Comparison of ENCODE assay signal across 10 mouse cellular contexts in the genomic region with DNA sequence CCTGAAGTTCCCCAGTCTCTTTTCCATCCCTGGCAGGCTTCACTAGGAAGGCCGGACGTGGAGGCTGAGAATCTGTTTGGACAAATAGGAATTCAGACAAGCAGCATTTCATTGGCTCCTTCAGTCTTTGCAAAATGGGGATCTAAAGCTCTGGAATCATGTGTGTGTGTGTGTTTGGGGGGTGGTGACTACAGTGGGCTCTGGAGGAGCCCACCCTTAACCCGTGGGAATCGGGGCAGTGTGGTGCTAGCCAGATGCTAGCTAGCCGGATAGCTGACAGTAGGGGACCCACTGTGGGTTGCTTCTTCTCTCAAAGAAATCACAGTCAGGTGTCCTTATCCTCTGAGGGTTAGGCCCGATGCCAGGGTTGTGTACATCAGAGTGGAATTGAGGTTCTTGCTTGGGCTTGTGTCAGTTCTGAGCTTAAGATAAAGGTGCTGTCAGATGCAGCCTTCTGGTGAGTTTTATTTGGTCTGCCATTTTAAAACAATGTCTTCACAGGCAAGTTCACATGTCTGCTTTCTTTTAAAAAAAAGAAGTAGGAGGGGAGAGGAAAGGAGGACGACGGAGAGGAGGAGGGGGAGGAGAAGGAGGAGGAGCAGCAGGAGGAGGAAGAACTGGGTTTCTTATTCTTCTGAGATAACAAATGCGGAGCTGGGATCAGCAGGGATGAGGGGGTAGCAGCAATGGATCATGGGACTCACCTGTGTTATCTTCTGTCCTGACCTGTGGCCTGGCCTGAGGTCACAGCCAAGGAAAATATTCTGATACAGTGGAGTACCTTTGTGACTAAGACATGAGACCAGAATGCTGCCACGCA.
A peak's percentile ranks its signal among the peaks of the same experiment; 100 is the strongest.
DNase-seq lines count a peak whose midpoint lies in the region; ATAC-seq lines count a peak whose summit lies in the region.
"Had no signal": no experiment of that assay in that cellular context is flagged by ENCODE, and none has a peak within 500 bp of the region (broad histone marks: within the 10 kb centered on the region; RNA-seq: fewer than 3 reads in every experiment).

No protein-coding gene starts in this region.

- intact Hi-C loops in left cerebral cortex, postnatal 10 days (cut with DNase I) = no loop called here
- intact Hi-C loops in left cerebral cortex, postnatal 36 days (cut with DNase I) = no loop called here

- peak overlapping the region; percentile 28; the same call in 1 of the 2 replicates for H3K4me2 ChIP-seq in forebrain, embryonic 11.5 days (ENCODE audit: low read depth, low read length, severe bottlenecking)
- peak overlapping the region; percentile 27 for H3K4me2 ChIP-seq in hindbrain, embryonic 14.5 days (replicated peaks)
- peak overlapping the region; percentile 26; the same call in 1 of the 2 replicates for H3K4me2 ChIP-seq in neural tube, embryonic 13.5 days
- H3K4me2 ChIP-seq: embryonic facial prominence, embryonic 12.5 days had no signal

- peak; percentile 25 to 34 for DNase-seq in left cerebral cortex, postnatal 10 days (ENCODE audit: extremely low spot score in 1 of 2, low spot score in 2 of 2)
- DNase-seq in left cerebral cortex, postnatal 36 days (ENCODE audit: low spot score in 2 of 2) = no peak
- DNase-seq in forebrain, embryonic 11.5 days (ENCODE audit: low spot score) = peak; percentile 55
- DNase-seq in hindbrain, embryonic 14.5 days (ENCODE audit: low spot score) = peak; percentile 59
- DNase-seq in kidney, adult 18-20 months = no peak
- DNase-seq: kidney, postnatal 25 days had no signal

- no peaks in the 10 kb centered on the region for H3K9me3 ChIP-seq in forebrain, embryonic 11.5 days (ENCODE audit: control insufficient read depth, low read length)
- H3K9me3 ChIP-seq in hindbrain, embryonic 14.5 days (ENCODE audit: control insufficient read depth, low read length) = no peaks in the 10 kb centered on the region
- H3K9me3 ChIP-seq in neural tube, embryonic 13.5 days = no peaks in the 10 kb centered on the region
- H3K9me3 ChIP-seq: embryonic facial prominence, embryonic 12.5 days had no signal

- 33% methylated on average over 10 of the region's 10 CpGs for WGBS in forebrain, embryonic 11.5 days
- 15% methylated on average over 10 of the region's 10 CpGs for WGBS in hindbrain, embryonic 14.5 days
- WGBS in neural tube, embryonic 13.5 days = 24% methylated on average over 10 of the region's 10 CpGs

- peaks cover 2% of the 10 kb centered on the region; the same call in 1 of the 2 replicates for H3K27me3 ChIP-seq in forebrain, embryonic 11.5 days (ENCODE audit: control insufficient read depth, insufficient read depth, low read length)
- H3K27me3 ChIP-seq in hindbrain, embryonic 14.5 days (ENCODE audit: control insufficient read depth, insufficient read depth, low read length) = no peaks in the 10 kb centered on the region
- no peaks in the 10 kb centered on the region for H3K27me3 ChIP-seq in neural tube, embryonic 13.5 days
- H3K27me3 ChIP-seq: embryonic facial prominence, embryonic 12.5 days had no signal

- H3K4me3 ChIP-seq in forebrain, embryonic 11.5 days (ENCODE audit: low read depth, low read length) = no peak overlapping the region
- no peak overlapping the region for H3K4me3 ChIP-seq in hindbrain, embryonic 14.5 days (replicated peaks; ENCODE audit: low read length)
- no peak overlapping the region for H3K4me3 ChIP-seq in neural tube, embryonic 13.5 days
- H3K4me3 ChIP-seq: embryonic facial prominence, embryonic 12.5 days had no signal

- H3K9ac ChIP-seq in forebrain, embryonic 11.5 days (ENCODE audit: low read length) = peak overlapping the region; percentile 38; the same call in 1 of the 2 replicates
- H3K9ac ChIP-seq in hindbrain, embryonic 14.5 days = peak overlapping the region; percentile 54
- peak overlapping the region; percentile 54 for H3K9ac ChIP-seq in neural tube, embryonic 13.5 days
- H3K9ac ChIP-seq: embryonic facial prominence, embryonic 12.5 days; liver, embryonic 14.5 days had no signal

- ATAC-seq in forebrain, embryonic 11.5 days (replicated peaks; ENCODE audit: low FRiP score) = peak; percentile 0; the same call in 1 of the 2 replicates
- ATAC-seq in hindbrain, embryonic 14.5 days (ENCODE audit: low FRiP score) = no peak
- ATAC-seq in neural tube, embryonic 13.5 days (ENCODE audit: low read depth) = no peak
- ATAC-seq in megakaryocyte progenitor cell, adult 5-6 weeks (replicated peaks; ENCODE audit: poor library complexity) = no peak

- H3K27ac ChIP-seq in forebrain, embryonic 11.5 days (ENCODE audit: low read depth, low read length) = peak overlapping the region; percentile 99
- H3K27ac ChIP-seq in hindbrain, embryonic 14.5 days = peak overlapping the region; percentile 99
- H3K27ac ChIP-seq in neural tube, embryonic 13.5 days (replicated peaks) = peak overlapping the region; percentile 98
- H3K27ac ChIP-seq: embryonic facial prominence, embryonic 12.5 days; liver, embryonic 14.5 days had no signal

- H3K4me1 ChIP-seq in forebrain, embryonic 11.5 days (replicated peaks; ENCODE audit: control insufficient read depth, insufficient read depth, low read length) = peaks cover 30% of the 10 kb centered on the region
- peaks cover 46% of the 10 kb centered on the region for H3K4me1 ChIP-seq in hindbrain, embryonic 14.5 days (replicated peaks; ENCODE audit: control insufficient read depth, insufficient read depth, low read length)
- H3K4me1 ChIP-seq in neural tube, embryonic 13.5 days (replicated peaks) = peaks cover 50% of the 10 kb centered on the region

- H3K36me3 ChIP-seq in forebrain, embryonic 11.5 days (ENCODE audit: control insufficient read depth, insufficient read depth, low read length) = no peaks in the 10 kb centered on the region
- no peaks in the 10 kb centered on the region for H3K36me3 ChIP-seq in hindbrain, embryonic 14.5 days (replicated peaks; ENCODE audit: control insufficient read depth, insufficient read depth)
- H3K36me3 ChIP-seq in neural tube, embryonic 13.5 days = no peaks in the 10 kb centered on the region
- H3K36me3 ChIP-seq: embryonic facial prominence, embryonic 12.5 days had no signal

Comparison
In these comparisons a context has a peak if more than half of its experiments do, and no peak if none do; other contexts are left out.
1. DNase-seq: peak in left cerebral cortex, postnatal 10 days (2 of 2), forebrain, embryonic 11.5 days (single experiment) and hindbrain, embryonic 14.5 days (single experiment); none in left cerebral cortex, postnatal 36 days (0 of 2) and kidney, adult 18-20 months (single experiment).
2. Peak in every context shown above with its lines, with median percentiles within 50 percentile points of each other: H3K27ac ChIP-seq, H3K4me2 ChIP-seq and H3K9ac ChIP-seq.